Mouse (Mus musculus): ENCODE results near the gene Pitpnm3. TPM values are rescaled to one million over a fixed set of nuclear protein-coding genes. Genes with fewer than 3 reads are reported as not detected.

The Pitpnm3 gene
- polyA plus RNA-seq, 1 experiment from 2014 or later = 6.4 TPM

DNA sequence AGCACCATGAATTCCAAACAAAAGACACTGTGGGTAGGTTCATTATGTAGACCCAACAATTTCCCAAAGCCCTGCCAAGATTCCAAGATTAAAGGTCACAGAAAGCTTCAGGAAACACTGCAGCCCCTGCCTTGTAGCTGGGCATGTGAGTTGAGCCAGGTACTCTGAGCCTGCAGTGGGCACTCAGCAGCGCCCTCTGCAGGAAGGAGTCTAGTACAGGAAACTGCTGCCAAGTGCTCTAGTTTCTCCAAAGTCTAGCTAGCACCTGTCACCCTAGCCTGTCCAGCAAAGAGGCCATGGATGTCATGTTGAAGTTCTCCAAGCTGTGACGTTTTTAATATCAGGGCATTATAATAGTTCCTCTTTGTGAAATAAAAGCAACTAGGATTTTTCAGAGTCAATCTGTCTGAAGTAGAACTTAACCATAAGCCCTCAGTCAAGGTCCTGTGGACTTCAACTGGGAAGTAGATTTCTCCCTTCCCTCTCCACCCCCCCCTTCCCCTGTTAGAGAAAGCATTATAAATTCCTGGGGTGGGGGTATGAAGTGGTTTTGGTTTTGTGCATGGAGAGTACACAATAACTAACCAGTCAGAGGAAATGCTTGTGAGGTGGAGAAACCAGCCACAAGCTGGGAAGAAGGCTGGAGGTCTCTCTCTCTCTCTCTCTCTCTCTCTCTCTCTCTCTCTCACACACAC, 9.8 kb upstream of the Pitpnm3 start:
- H3K4me1 ChIP-seq (ENCODE audit: control insufficient read depth, insufficient read depth, low read length) = 0 out of 2 replicates have a peak, but pooled peaks cover 9% of the 10 kb centered on the region

DNA sequence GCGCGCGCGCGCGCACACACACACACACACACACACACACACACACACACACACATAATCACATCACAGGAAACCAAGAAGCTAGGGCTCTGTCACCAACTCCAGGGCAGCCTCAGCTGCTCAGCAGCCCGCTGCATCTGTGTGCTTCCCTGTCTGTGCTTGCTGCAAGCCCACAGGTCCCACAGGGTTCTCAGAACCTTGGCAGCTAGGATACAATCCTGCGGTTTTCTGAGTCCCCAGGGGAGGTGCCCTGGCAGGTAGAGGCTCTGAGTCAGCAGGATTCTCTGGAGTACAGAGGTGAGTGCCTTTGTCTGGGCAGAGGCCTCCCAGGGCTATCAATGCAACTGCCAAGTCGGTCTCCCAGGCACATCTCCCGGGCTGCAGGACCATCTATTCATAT, 7.3 kb upstream of the Pitpnm3 start:
- 39% methylated on average over 10 of the region's 10 CpGs for WGBS
- no peak overlapping the region for H3K27ac ChIP-seq (ENCODE audit: low read depth, low read length)
- no peaks in the 10 kb centered on the region for H3K36me3 ChIP-seq (ENCODE audit: control insufficient read depth, insufficient read depth, low read length)
- no peaks in the 10 kb centered on the region for H3K9me3 ChIP-seq (ENCODE audit: control insufficient read depth, low read length)
- 0 out of 2 replicates have a peak, but pooled peaks cover 9% of the 10 kb centered on the region for H3K4me1 ChIP-seq (ENCODE audit: control insufficient read depth, insufficient read depth, low read length)
- no peak overlapping the region for H3K4me3 ChIP-seq (ENCODE audit: low read depth, low read length)
- no peak overlapping the region for H3K4me2 ChIP-seq (ENCODE audit: low read depth, low read length)
- ATAC-seq (ENCODE audit: low read depth) = peak; percentile 28; the same call in 1 of the 2 replicates
- H3K9ac ChIP-seq (replicated peaks; ENCODE audit: low read depth, low read length) = no peak overlapping the region
- 0 out of 2 replicates have a peak, but pooled peaks cover 1% of the 10 kb centered on the region for H3K27me3 ChIP-seq (ENCODE audit: control insufficient read depth, insufficient read depth, low read length)

More for the DNA sequence above, 9.8 kb upstream of the Pitpnm3 start:
- H3K36me3 ChIP-seq (ENCODE audit: control insufficient read depth, insufficient read depth, low read length) = no peaks in the 10 kb centered on the region
- no peak overlapping the region for H3K9ac ChIP-seq (replicated peaks; ENCODE audit: low read depth, low read length)
- no peaks in the 10 kb centered on the region for H3K9me3 ChIP-seq (ENCODE audit: control insufficient read depth, low read length)
- no peaks in the 10 kb centered on the region for H3K27me3 ChIP-seq (ENCODE audit: control insufficient read depth, insufficient read depth, low read length)
- ATAC-seq (ENCODE audit: low read depth) = no peak
- no peak overlapping the region for H3K4me2 ChIP-seq (ENCODE audit: low read depth, low read length)
- WGBS = 20% methylated on average over 2 of the region's 2 CpGs
- no peak overlapping the region for H3K4me3 ChIP-seq (ENCODE audit: low read depth, low read length)
- no peak overlapping the region for H3K27ac ChIP-seq (ENCODE audit: low read depth, low read length)

DNA sequence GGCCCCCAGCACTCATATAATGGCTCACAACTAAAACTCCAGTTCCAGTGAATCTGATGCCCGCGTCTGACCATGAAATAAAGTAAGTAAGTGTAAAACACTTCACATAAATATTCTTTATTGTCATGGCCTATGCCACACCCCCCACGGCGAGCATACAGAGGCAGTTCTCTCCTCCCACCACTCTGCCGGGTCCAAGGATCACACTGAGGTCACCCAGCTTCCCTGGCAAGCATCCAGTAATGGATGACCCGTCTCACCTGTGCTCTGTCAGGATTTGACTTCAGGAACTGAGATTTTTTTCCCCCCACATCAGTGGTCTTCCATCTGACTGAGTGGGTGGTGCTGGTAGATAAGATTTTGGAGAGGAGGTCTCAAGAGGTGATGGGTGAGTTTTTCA, 4.6 kb upstream of the Pitpnm3 start:
- H3K9ac ChIP-seq (replicated peaks; ENCODE audit: low read depth, low read length) = no peak overlapping the region
- no peaks in the 10 kb centered on the region for H3K9me3 ChIP-seq (ENCODE audit: control insufficient read depth, low read length)
- H3K4me3 ChIP-seq (ENCODE audit: low read depth, low read length) = no peak overlapping the region
- no peak for ATAC-seq (ENCODE audit: low read depth)
- peaks cover 7% of the 10 kb centered on the region for H3K27me3 ChIP-seq (ENCODE audit: control insufficient read depth, insufficient read depth, low read length)
- H3K4me1 ChIP-seq (ENCODE audit: control insufficient read depth, insufficient read depth, low read length) = peaks cover 12% of the 10 kb centered on the region; the same call in 1 of the 2 replicates
- H3K27ac ChIP-seq (ENCODE audit: low read depth, low read length) = no peak overlapping the region
- no peaks in the 10 kb centered on the region for H3K36me3 ChIP-seq (ENCODE audit: control insufficient read depth, insufficient read depth, low read length)
- H3K4me2 ChIP-seq (ENCODE audit: low read depth, low read length) = no peak overlapping the region
- WGBS = 59% methylated on average over 6 of the region's 6 CpGs

DNA sequence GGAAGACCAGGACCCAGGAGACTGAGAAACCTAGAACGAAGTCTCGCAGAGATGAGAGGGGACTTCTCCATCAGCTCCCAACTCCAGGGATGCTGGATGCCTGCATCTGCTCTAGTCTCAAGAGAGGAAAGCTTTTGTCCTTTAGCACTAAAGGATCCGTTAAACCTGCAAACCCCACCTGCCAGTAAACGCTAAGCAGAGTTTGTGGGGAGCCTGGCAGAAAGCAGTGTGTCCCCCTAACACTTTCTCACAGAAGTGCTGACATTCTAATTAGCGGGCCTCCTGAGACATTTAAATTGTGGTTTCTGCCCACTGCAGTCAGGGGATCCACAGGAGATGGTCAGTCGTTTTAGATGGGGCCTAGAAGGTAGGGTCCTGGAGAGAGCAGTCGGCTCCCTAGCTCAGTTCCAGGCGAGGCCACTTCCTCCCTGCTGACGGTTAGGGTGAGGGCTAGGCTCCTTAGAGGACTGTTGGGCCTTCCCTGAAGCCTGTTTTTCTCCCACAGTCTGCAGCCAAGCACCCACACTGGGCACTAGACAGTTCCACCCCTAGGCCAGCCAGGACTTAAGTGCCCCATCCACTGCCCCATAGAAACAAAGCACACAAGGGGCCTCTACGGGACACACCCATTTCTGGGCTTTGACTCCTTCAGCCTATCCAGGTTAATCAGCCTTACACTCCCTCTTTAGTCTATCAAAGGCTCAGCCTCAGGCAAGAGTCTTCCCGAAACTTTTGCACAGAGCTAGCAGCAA, 829 bp upstream of the Pitpnm3 start:
- peaks cover 22% of the 10 kb centered on the region for H3K27me3 ChIP-seq (ENCODE audit: control insufficient read depth, insufficient read depth, low read length)
- peaks cover 7% of the 10 kb centered on the region; the same call in 1 of the 2 replicates for H3K4me1 ChIP-seq (ENCODE audit: control insufficient read depth, insufficient read depth, low read length)
- no peaks in the 10 kb centered on the region for H3K36me3 ChIP-seq (ENCODE audit: control insufficient read depth, insufficient read depth, low read length)
- peak overlapping the region; percentile 98 for H3K4me2 ChIP-seq (ENCODE audit: low read depth, low read length)
- H3K9me3 ChIP-seq (ENCODE audit: control insufficient read depth, low read length) = no peaks in the 10 kb centered on the region
- no peak overlapping the region for H3K27ac ChIP-seq (ENCODE audit: low read depth, low read length)
- H3K9ac ChIP-seq (replicated peaks; ENCODE audit: low read depth, low read length) = peak overlapping the region; percentile 81
- H3K4me3 ChIP-seq (ENCODE audit: low read depth, low read length) = peak overlapping the region; percentile 62
- no peak for ATAC-seq (ENCODE audit: low read depth)
- WGBS = 20% methylated on average over 11 of the region's 11 CpGs

DNA sequence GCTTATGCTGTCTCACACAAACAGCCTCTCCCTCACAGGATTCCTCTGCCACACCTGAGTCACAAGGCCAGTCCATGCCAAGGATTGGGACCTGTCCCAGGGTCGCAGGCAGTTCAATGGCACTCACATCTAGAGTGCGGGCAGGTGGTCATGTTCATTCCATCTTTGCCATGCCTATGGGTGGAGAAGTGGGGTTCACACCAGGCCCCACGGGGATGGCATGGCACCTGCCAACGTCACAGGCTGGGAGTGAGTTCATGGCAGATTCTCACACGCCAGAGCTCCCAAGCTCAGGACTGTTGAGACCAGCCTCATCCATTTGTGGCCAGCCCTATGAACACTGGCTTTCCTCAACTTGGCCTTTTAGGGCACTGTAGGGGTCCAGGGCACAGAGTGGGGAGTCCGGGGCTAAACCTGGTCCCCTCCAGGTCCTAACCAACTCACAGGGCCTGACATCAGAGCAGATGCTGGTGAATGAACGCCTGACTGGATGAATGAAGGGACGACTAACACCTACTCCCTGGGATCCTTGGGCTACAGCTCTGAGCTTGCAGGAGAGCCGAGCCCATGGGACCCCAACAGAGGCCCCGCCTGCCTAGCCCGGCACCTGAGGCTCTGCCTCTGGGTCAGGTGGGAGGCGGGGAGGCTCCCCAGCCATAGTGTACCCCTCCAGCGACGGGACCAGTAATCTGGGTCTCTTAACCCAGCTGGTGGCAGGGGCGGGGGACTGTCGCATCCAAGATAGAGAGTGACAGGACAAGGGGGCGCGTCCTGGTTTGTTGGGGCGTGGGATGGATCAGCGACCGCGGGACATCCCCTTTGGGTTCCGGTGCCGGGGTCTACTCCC, 819 bp downstream of the Pitpnm3 start:
- H3K9me3 ChIP-seq (ENCODE audit: control insufficient read depth, low read length) = no peaks in the 10 kb centered on the region
- 16% methylated on average over 23 of the region's 24 CpGs for WGBS
- peaks cover 7% of the 10 kb centered on the region; the same call in 1 of the 2 replicates for H3K4me1 ChIP-seq (ENCODE audit: control insufficient read depth, insufficient read depth, low read length)
- H3K4me2 ChIP-seq (ENCODE audit: low read depth, low read length) = peak overlapping the region; percentile 98
- H3K36me3 ChIP-seq (ENCODE audit: control insufficient read depth, insufficient read depth, low read length) = no peaks in the 10 kb centered on the region
- peak overlapping the region; percentile 81 for H3K9ac ChIP-seq (replicated peaks; ENCODE audit: low read depth, low read length)
- H3K4me3 ChIP-seq (ENCODE audit: low read depth, low read length) = peak overlapping the region; percentile 62
- no peak overlapping the region for H3K27ac ChIP-seq (ENCODE audit: low read depth, low read length)
- H3K27me3 ChIP-seq (ENCODE audit: control insufficient read depth, insufficient read depth, low read length) = peaks cover 22% of the 10 kb centered on the region
- peak; percentile 57; the same call in 1 of the 2 replicates for ATAC-seq (ENCODE audit: low read depth)

DNA sequence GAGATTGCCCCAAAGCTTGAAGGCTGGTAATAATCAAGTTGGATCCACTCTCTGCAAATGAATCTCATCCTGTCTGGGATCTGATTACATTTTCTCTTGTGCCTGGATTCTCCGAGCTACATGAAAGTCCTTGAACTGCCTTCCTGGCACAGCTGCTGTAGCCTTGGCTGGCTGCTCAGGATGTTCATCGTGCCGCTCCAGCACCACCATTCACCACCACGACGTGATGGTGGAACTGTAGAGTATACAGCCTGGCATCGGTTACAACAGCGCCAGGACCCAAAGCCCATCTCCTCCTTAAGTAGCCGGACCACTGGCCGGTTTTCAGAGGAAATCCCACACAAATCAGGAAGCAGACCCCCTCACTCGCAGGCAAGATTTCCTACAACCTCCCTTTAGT, 2.5 kb downstream of the Pitpnm3 start:
- H3K9me3 ChIP-seq (ENCODE audit: control insufficient read depth, low read length) = no peaks in the 10 kb centered on the region
- H3K27ac ChIP-seq (ENCODE audit: low read depth, low read length) = no peak overlapping the region
- peaks cover 22% of the 10 kb centered on the region for H3K27me3 ChIP-seq (ENCODE audit: control insufficient read depth, insufficient read depth, low read length)
- ATAC-seq (ENCODE audit: low read depth) = no peak
- H3K4me2 ChIP-seq (ENCODE audit: low read depth, low read length) = no peak overlapping the region
- H3K9ac ChIP-seq (replicated peaks; ENCODE audit: low read depth, low read length) = no peak overlapping the region
- WGBS = 67% methylated on average over 10 of the region's 10 CpGs
- no peak overlapping the region for H3K4me3 ChIP-seq (ENCODE audit: low read depth, low read length)
- no peaks in the 10 kb centered on the region for H3K36me3 ChIP-seq (ENCODE audit: control insufficient read depth, insufficient read depth, low read length)
- peaks cover 8% of the 10 kb centered on the region for H3K4me1 ChIP-seq (ENCODE audit: control insufficient read depth, insufficient read depth, low read length)

DNA sequence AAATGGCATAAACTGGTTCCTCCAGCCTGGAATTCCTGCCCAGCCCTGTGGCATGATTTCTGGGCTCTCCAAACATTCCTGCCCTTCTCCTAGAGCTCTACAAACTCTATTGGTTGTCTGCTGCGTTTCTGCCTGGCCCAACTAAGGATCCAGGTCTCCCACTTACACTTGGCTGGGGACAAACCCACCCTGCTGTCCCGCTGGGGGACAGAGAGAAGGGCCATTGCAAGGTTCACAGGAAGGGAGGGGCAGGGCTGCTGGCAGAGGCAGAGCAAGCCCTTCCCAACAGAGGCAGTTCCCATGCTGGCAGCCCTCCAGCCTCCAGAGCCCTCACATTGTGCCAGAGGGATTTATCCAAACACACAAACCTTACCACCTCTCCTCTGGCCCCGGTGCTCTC, 3.3 kb downstream of the Pitpnm3 start:
- ATAC-seq (ENCODE audit: low read depth) = no peak
- no peak overlapping the region for H3K9ac ChIP-seq (replicated peaks; ENCODE audit: low read depth, low read length)
- no peak overlapping the region for H3K27ac ChIP-seq (ENCODE audit: low read depth, low read length)
- 10% methylated on average over 3 of the region's 3 CpGs for WGBS
- no peaks in the 10 kb centered on the region for H3K9me3 ChIP-seq (ENCODE audit: control insufficient read depth, low read length)
- H3K27me3 ChIP-seq (ENCODE audit: control insufficient read depth, insufficient read depth, low read length) = peaks cover 20% of the 10 kb centered on the region
- no peak overlapping the region for H3K4me2 ChIP-seq (ENCODE audit: low read depth, low read length)
- no peaks in the 10 kb centered on the region for H3K36me3 ChIP-seq (ENCODE audit: control insufficient read depth, insufficient read depth, low read length)
- H3K4me3 ChIP-seq (ENCODE audit: low read depth, low read length) = no peak overlapping the region
- H3K4me1 ChIP-seq (ENCODE audit: control insufficient read depth, insufficient read depth, low read length) = peaks cover 13% of the 10 kb centered on the region

DNA sequence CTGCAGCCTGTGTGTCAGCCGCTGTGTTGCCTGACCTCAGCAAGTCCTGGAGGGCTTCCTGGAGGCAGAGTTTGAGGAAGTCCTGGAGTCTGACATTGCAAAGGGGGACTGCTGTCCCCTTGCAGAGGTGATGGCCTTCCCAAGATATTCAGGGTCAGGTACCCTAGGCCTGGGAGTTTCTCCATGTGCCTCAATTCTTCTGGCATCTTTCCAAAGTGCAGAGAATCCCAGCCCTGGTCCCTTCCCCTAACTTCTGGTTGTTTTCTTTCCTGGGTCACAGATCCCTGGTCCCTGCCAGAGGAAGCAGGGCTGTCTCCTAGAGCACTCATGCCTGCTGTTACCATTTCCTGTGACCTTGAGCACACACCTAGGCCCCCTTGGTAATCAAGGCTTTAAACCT, 3.9 kb downstream of the Pitpnm3 start:
- Histone ChIP-seq H3K4me1 (ENCODE audit: control insufficient read depth, insufficient read depth, low read length) (peaks cover 13% of the 10 kb centered on the region), H3K27me3 (ENCODE audit: control insufficient read depth, insufficient read depth, low read length) (peaks cover 15% of the 10 kb centered on the region)
- 90% methylated on average over 1 of the region's 1 CpGs for WGBS

More for the DNA sequence above, 3.9 kb downstream of the Pitpnm3 start:
- H3K36me3 ChIP-seq (ENCODE audit: control insufficient read depth, insufficient read depth, low read length) = no peaks in the 10 kb centered on the region
- no peak overlapping the region for H3K4me3 ChIP-seq (ENCODE audit: low read depth, low read length)
- H3K27ac ChIP-seq (ENCODE audit: low read depth, low read length) = no peak overlapping the region
- H3K4me2 ChIP-seq (ENCODE audit: low read depth, low read length) = no peak overlapping the region
- ATAC-seq (ENCODE audit: low read depth) = no peak
- H3K9me3 ChIP-seq (ENCODE audit: control insufficient read depth, low read length) = no peaks in the 10 kb centered on the region
- H3K9ac ChIP-seq (replicated peaks; ENCODE audit: low read depth, low read length) = no peak overlapping the region

All from neural tube, embryonic 14.5 days (tissue).